Mouse (Mus musculus) liver, embryonic 11.5 days (tissue): ENCODE data around the gene Lpar1. TPM values are rescaled to one million over a fixed set of nuclear protein-coding genes. Genes with fewer than 3 reads are reported as not detected.

Source experiments
- ATAC-seq: fragments of 200-750 bp; cut with Nextera tagmentation; replicated peaks from 2 replicates; pipeline ENCODE4 v1.8.0; 2017; ENCODE audit warnings: moderate number of reproducible peaks, mild to moderate bottlenecking, moderate TSS enrichment, moderate library complexity; ENCODE audit not compliant: low FRiP score
- DNase-seq: peaks from one replicate; pipeline ENCODE4 v3.0.0-alpha.2; 2017; ENCODE audit warnings: low spot score
- H3K27ac ChIP-seq: fragments of 300-500 bp; sonication (generic); 2 replicates; pipeline ENCODE4 v1.5.1; 2014; ENCODE audit warnings: mild to moderate bottlenecking, low read depth, low read length, control low read depth
- H3K27me3 ChIP-seq: fragments of 300-500 bp; sonication (generic); replicated peaks from 2 replicates; pipeline ENCODE4 v1.6.1; 2014; ENCODE audit warnings: low read length, mixed read lengths; ENCODE audit not compliant: control insufficient read depth, insufficient read depth
- H3K36me3 ChIP-seq: fragments of 300-500 bp; sonication (generic); 2 replicates; pipeline ENCODE4 v1.6.1; 2014; ENCODE audit warnings: mild to moderate bottlenecking, low read length, moderate library complexity, mixed read lengths; ENCODE audit not compliant: control insufficient read depth, insufficient read depth
- H3K4me1 ChIP-seq: fragments of 300-500 bp; sonication (generic); replicated peaks from 2 replicates; pipeline ENCODE4 v1.6.1; 2014; ENCODE audit warnings: low read length, mixed read lengths; ENCODE audit not compliant: control insufficient read depth, insufficient read depth
- H3K4me2 ChIP-seq: fragments of 300-500 bp; sonication (generic); 2 replicates; pipeline ENCODE4 v1.6.1; 2014; ENCODE audit warnings: mild to moderate bottlenecking, control low read depth, moderate library complexity
- H3K4me3 ChIP-seq: fragments of 300-500 bp; sonication (generic); 2 replicates; pipeline ENCODE4 v1.5.1; 2014; ENCODE audit warnings: low read depth, low read length, control low read depth
- H3K9ac ChIP-seq: fragments of 300-500 bp; sonication (generic); 2 replicates; pipeline ENCODE4 v1.6.1; 2014; ENCODE audit warnings: low read depth, low read length, control low read depth
- H3K9me3 ChIP-seq: fragments of 300-500 bp; sonication (generic); 2 replicates; pipeline ENCODE4 v1.6.1; 2016; ENCODE audit warnings: low read length, inconsistent platforms, mixed read lengths; ENCODE audit not compliant: control insufficient read depth
- WGBS: fragments of 180-500 bp; shearing (Covaris S2); extraction: QIAGEN DNeasy Blood & Tissue Kit; methylation state at CpG from one replicate; pipeline ENCODE4 v1.1.7; 2014; 5-methylcytosine and 5-hydroxymethylcytosine counted together
- polyA plus RNA-seq: library from polyadenylated mRNA; unstranded; fragments of >200 nt; fragmentation: Nextera tagmentation; extraction: Ambion mirVana; gene quantifications from 2 replicates; pipeline ENCODE4 v1.2.1, GENCODE M21; 2014

The Lpar1 gene
- polyA plus RNA-seq, 1 experiment from 2014 or later: 21.3 TPM

DNA sequence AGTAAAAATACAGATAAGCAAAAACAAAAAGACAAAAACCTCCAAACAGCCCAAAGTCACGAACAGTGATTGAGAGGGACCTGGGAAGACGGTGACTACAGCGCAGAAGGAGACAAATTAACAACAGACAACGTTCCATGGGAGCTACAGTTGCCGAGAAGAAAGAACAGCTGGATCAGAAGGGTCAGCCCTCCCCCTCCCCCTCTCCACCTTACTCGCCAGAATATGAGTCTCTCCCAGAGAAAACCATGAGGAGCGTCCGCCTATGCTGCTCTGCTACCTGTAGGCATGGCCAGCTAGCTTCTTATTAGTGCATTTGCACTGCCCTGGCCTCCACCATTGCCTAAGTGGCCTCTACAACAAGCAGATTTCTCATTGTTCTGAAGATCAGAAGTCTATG, 32.6 kb downstream of the Lpar1 start:
- no peaks in the 10 kb centered on the region for H3K36me3 ChIP-seq
- 70% methylated on average over 8 of the region's 8 CpGs for WGBS
- no peaks in the 10 kb centered on the region for H3K9me3 ChIP-seq
- H3K27me3 ChIP-seq: no peaks in the 10 kb centered on the region
- no peak overlapping the region for H3K4me2 ChIP-seq
- no peak for ATAC-seq
- DNase-seq: no peak
- H3K4me1 ChIP-seq: peaks cover 4% of the 10 kb centered on the region
- no peak overlapping the region for H3K4me3 ChIP-seq
- no peak overlapping the region for H3K27ac ChIP-seq
- no peak overlapping the region for H3K9ac ChIP-seq

DNA sequence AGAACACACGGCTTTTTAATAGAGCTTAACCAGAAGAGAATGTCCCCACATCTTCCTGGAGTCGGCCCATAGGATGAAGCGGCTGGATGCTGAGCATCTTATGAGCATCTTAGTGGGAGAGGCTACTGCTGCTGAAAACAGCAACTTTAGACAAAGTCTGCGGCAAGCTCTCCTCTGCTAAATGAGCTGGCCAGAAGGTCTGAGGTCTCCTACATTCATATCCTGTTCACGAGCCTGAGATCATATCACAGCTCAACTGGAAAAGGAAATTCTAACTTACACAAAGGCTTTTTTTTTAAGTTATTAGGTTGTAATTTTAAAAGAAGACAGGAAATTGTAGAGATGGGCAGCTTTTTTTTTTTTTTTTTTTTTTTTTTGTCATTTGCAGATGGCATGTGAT, 33.2 kb downstream of the Lpar1 start:
- Histone ChIP-seq H3K27ac (no peak overlapping the region), H3K27me3 (no peaks in the 10 kb centered on the region), H3K4me2 (no peak overlapping the region), H3K36me3 (no peaks in the 10 kb centered on the region), H3K4me3 (no peak overlapping the region), H3K9me3 (no peaks in the 10 kb centered on the region), H3K9ac (no peak overlapping the region), H3K4me1 (peaks cover 4% of the 10 kb centered on the region)
- ATAC-seq: no peak
- WGBS: 81% methylated on average over 5 of the region's 5 CpGs
- no peak for DNase-seq

- H3K4me1 ChIP-seq: peaks cover 4% of the 10 kb centered on the region
- 88% methylated on average over 4 of the region's 4 CpGs for WGBS
- DNase-seq (no peak), ATAC-seq (no peak)
- H3K36me3 ChIP-seq: no peaks in the 10 kb centered on the region
- no peak overlapping the region for H3K4me3 ChIP-seq
- no peak overlapping the region for H3K4me2 ChIP-seq
- no peak overlapping the region for H3K9ac ChIP-seq
- H3K9me3 ChIP-seq: no peaks in the 10 kb centered on the region
- H3K27ac ChIP-seq: no peak overlapping the region
- no peaks in the 10 kb centered on the region for H3K27me3 ChIP-seq
Observed at GRCm38 (mm10) chr4:58519891-58520290, 33.8 kb downstream of the Lpar1 start.

- H3K27ac ChIP-seq: no peak overlapping the region
- H3K27me3 ChIP-seq: no peaks in the 10 kb centered on the region
- H3K4me3 ChIP-seq: no peak overlapping the region
- no peaks in the 10 kb centered on the region for H3K36me3 ChIP-seq
- H3K4me1 ChIP-seq: peaks cover 4% of the 10 kb centered on the region
- H3K9me3 ChIP-seq: no peaks in the 10 kb centered on the region
- 49% methylated on average over 9 of the region's 9 CpGs for WGBS
- no peak for DNase-seq
- no peak overlapping the region for H3K9ac ChIP-seq
- ATAC-seq: no peak
- H3K4me2 ChIP-seq: no peak overlapping the region
Observed at GRCm38 (mm10) chr4:58518215-58518988, 35.3 kb downstream of the Lpar1 start.

- no peak overlapping the region for H3K4me3 ChIP-seq
- no peak overlapping the region for H3K9ac ChIP-seq
- ATAC-seq (no peak), DNase-seq (no peak)
- H3K27ac ChIP-seq: no peak overlapping the region
- no peak overlapping the region for H3K4me2 ChIP-seq
- no peaks in the 10 kb centered on the region for H3K27me3 ChIP-seq
- no peaks in the 10 kb centered on the region for H3K36me3 ChIP-seq
- H3K4me1 ChIP-seq: peaks cover 4% of the 10 kb centered on the region
- H3K9me3 ChIP-seq: no peaks in the 10 kb centered on the region
- 65% methylated on average over 3 of the region's 3 CpGs for WGBS
Observed at GRCm38 (mm10) chr4:58516810-58517209, 36.9 kb downstream of the Lpar1 start.

- Histone ChIP-seq H3K36me3 (no peaks in the 10 kb centered on the region), H3K9me3 (no peaks in the 10 kb centered on the region), H3K27me3 (no peaks in the 10 kb centered on the region), H3K4me1 (peaks cover 4% of the 10 kb centered on the region), H3K4me3 (no peak overlapping the region), H3K4me2 (no peak overlapping the region), H3K27ac (no peak overlapping the region), H3K9ac (no peak overlapping the region)
- ATAC-seq (no peak), DNase-seq (no peak)
- 67% methylated on average over 5 of the region's 5 CpGs for WGBS
Observed at GRCm38 (mm10) chr4:58516221-58516620, 37.5 kb downstream of the Lpar1 start.

DNA sequence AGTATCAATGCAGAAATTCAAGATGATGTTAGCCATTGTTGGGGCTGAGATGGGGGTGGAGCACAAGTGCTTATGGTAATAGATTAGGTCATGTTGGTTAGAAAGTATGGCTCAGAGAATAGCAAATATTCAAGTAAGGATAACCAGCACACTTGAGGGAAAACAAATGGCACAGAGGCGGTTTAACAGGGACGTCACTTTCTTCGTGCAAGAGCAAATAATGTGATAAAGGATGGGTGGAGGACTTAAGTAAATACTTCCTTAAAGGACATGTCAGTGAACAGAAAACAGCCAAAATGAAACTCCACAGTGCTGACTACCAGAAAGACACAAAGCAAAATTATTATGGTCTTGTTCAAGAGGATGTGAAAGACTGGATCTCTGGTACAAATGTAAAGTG, 42.1 kb downstream of the Lpar1 start:
- H3K9ac ChIP-seq: no peak overlapping the region
- no peaks in the 10 kb centered on the region for H3K36me3 ChIP-seq
- ATAC-seq (no peak), DNase-seq (no peak)
- no peak overlapping the region for H3K4me2 ChIP-seq
- H3K9me3 ChIP-seq: no peaks in the 10 kb centered on the region
- H3K4me1 ChIP-seq: no peaks in the 10 kb centered on the region
- H3K27me3 ChIP-seq: no peaks in the 10 kb centered on the region
- no peak overlapping the region for H3K27ac ChIP-seq
- H3K4me3 ChIP-seq: no peak overlapping the region
- 77% methylated on average over 3 of the region's 3 CpGs for WGBS

GRCm38 (mm10) chr4:58508833-58509232, 44.9 kb downstream of the Lpar1 start:
- H3K27ac ChIP-seq: no peak overlapping the region
- no peak overlapping the region for H3K9ac ChIP-seq
- no peak overlapping the region for H3K4me3 ChIP-seq
- no peak overlapping the region for H3K4me2 ChIP-seq
- H3K36me3 ChIP-seq: no peaks in the 10 kb centered on the region
- WGBS: 73% methylated on average over 7 of the region's 7 CpGs
- no peaks in the 10 kb centered on the region for H3K9me3 ChIP-seq
- ATAC-seq (no peak), DNase-seq (no peak)
- no peaks in the 10 kb centered on the region for H3K4me1 ChIP-seq
- no peaks in the 10 kb centered on the region for H3K27me3 ChIP-seq

- no peak overlapping the region for H3K9ac ChIP-seq
- DNase-seq (no peak), ATAC-seq (no peak)
- no peaks in the 10 kb centered on the region for H3K36me3 ChIP-seq
- no peak overlapping the region for H3K4me2 ChIP-seq
- H3K27me3 ChIP-seq: no peaks in the 10 kb centered on the region
- WGBS: 83% methylated on average over 6 of the region's 6 CpGs
- no peak overlapping the region for H3K4me3 ChIP-seq
- H3K9me3 ChIP-seq: no peaks in the 10 kb centered on the region
- no peak overlapping the region for H3K27ac ChIP-seq
- H3K4me1 ChIP-seq: no peaks in the 10 kb centered on the region
Observed at GRCm38 (mm10) chr4:58507536-58507935, 46.2 kb downstream of the Lpar1 start.
